Mouse (Mus musculus) natural killer cell, adult 2 months (primary cell): ENCODE results near the gene Fbxo41.
A peak's percentile ranks its signal among the peaks of the same experiment; 100 is the strongest.

Source experiments
- DNase-seq, 2 experiments: peaks; one replicate each; pipeline ENCODE4 v3.0.0; 2022; ENCODE audit warnings: low spot score in 2 of 2

Fbxo41 gene

GRCm38 (mm10) chr6:85447351-85447750 lies 55.4 kb downstream of the Fbxo41 start:
- DNase-seq, result no peak

GRCm38 (mm10) chr6:85445286-85445685 lies 57.5 kb downstream of the Fbxo41 start:
- no peak for DNase-seq

GRCm38 (mm10) chr6:85444266-85444965 lies 58.4 kb downstream of the Fbxo41 start:
- DNase-seq, result no peak

GRCm38 (mm10) chr6:85443488-85444233 lies 59.1 kb downstream of the Fbxo41 start:
- no peak for DNase-seq

- DNase-seq, result no peak
Measured at GRCm38 (mm10) chr6:85441142-85441541, 61.7 kb downstream of the Fbxo41 start.

GRCm38 (mm10) chr6:85436631-85437030 lies 66.2 kb downstream of the Fbxo41 start:
- no peak for DNase-seq

GRCm38 (mm10) chr6:85436204-85436603 lies 66.6 kb downstream of the Fbxo41 start:
- no peak for DNase-seq

- DNase-seq, result no peak
Measured at GRCm38 (mm10) chr6:85433865-85434264, 68.9 kb downstream of the Fbxo41 start.

- peak; percentile 78 to 88 for DNase-seq
Measured at GRCm38 (mm10) chr6:85431842-85432431, 70.9 kb downstream of the Fbxo41 start, which contains the start of gene Smyd5. Smyd5 (plus strand) TSS chr6:85431989.

- DNase-seq, result no peak
Measured at GRCm38 (mm10) chr6:85431274-85431841, 71.4 kb downstream of the Fbxo41 start.

- no peak for DNase-seq
Measured at GRCm38 (mm10) chr6:85423836-85424379, 78.9 kb downstream of the Fbxo41 start, which contains the start of gene Noto. Noto (plus strand) TSS chr6:85423886.
